Mouse (Mus musculus): ENCODE results near the gene Tecta.

- TF ChIP-seq EP300 (IDR thresholded peaks at IDR 0.05; ENCODE audit: low read depth) (no peak), CTCF (IDR thresholded peaks at IDR 0.05; ENCODE audit: low read depth) (no peak)
Measured at GRCm38 (mm10) chr9:42392927-42393326, 6.8 kb downstream of the Tecta start.
